Mouse (Mus musculus) limb, embryonic 14.5 days (tissue): ENCODE data around the gene Kctd4. TPM values are rescaled to one million over a fixed set of nuclear protein-coding genes. Genes with fewer than 3 reads are reported as not detected.

ENCODE experiments used
- ATAC-seq: fragments of 200-750 bp; cut with Nextera tagmentation; 2 replicates; pipeline ENCODE4 v1.8.0; 2017; ENCODE audit warnings: low read depth, moderate number of reproducible peaks, moderate TSS enrichment; ENCODE audit not compliant: low FRiP score
- DNase-seq: peaks from one replicate; pipeline ENCODE4 v3.0.0-alpha.2; 2015; ENCODE audit warnings: low spot score
- H3K27ac ChIP-seq: fragments of 300-500 bp; sonication (generic); replicated peaks from 2 replicates; pipeline ENCODE4 v1.5.1; 2014; ENCODE audit warnings: low read depth, mild to moderate bottlenecking, low read length, moderate library complexity, mixed read lengths
- H3K27me3 ChIP-seq: fragments of 300-500 bp; sonication (generic); 2 replicates; pipeline ENCODE4 v1.6.1; 2014; ENCODE audit warnings: low read length, mixed read lengths; ENCODE audit not compliant: control insufficient read depth, insufficient read depth
- H3K36me3 ChIP-seq: fragments of 300-500 bp; sonication (generic); 2 replicates; pipeline ENCODE4 v1.6.1; 2014; ENCODE audit warnings: mild to moderate bottlenecking, low read length, moderate library complexity, mixed read lengths; ENCODE audit not compliant: control insufficient read depth, insufficient read depth
- H3K4me1 ChIP-seq: fragments of 300-500 bp; sonication (generic); 2 replicates; pipeline ENCODE4 v1.6.1; 2014; ENCODE audit warnings: antibody characterized with exemption, low read length, mixed read lengths; ENCODE audit not compliant: control insufficient read depth, insufficient read depth
- H3K4me2 ChIP-seq: fragments of 300-500 bp; sonication (generic); replicated peaks from 2 replicates; pipeline ENCODE4 v1.6.1; 2014; ENCODE audit warnings: low read depth, mild to moderate bottlenecking, low read length, moderate library complexity; ENCODE audit not compliant: severe bottlenecking
- H3K4me3 ChIP-seq: fragments of 300-500 bp; sonication (generic); replicated peaks from 2 replicates; pipeline ENCODE4 v1.5.1; 2014; ENCODE audit warnings: low read length
- H3K9ac ChIP-seq: fragments of 300-500 bp; sonication (generic); 2 replicates; pipeline ENCODE4 v1.6.1; 2014; ENCODE audit warnings: mild to moderate bottlenecking, low read depth, low read length, moderate library complexity; ENCODE audit not compliant: severe bottlenecking
- H3K9me3 ChIP-seq: fragments of 300-500 bp; sonication (generic); 2 replicates; pipeline ENCODE4 v1.6.1; 2016; ENCODE audit warnings: low read length; ENCODE audit not compliant: control insufficient read depth
- POLR2A ChIP-seq: fragments of 200-500 bp; IDR thresholded peaks from 2 replicates; pipeline ENCODE4 v1.8.0; 2012; ENCODE audit warnings: inconsistent platforms, mild to moderate bottlenecking, moderate library complexity, borderline replicate concordance; ENCODE audit not compliant: insufficient read depth, insufficient read length; ENCODE audit errors: extremely low read depth
- WGBS: fragments of 180-500 bp; shearing (Covaris S2); extraction: QIAGEN DNeasy Blood & Tissue Kit; methylation state at CpG from one replicate; pipeline ENCODE4 v1.1.7; 2014; 5-methylcytosine and 5-hydroxymethylcytosine counted together
- polyA plus RNA-seq, 2 experiments: library from polyadenylated mRNA; depleted of rRNA in 1 of 2; stranded (reverse) in 1 of 2; unstranded in 1 of 2; fragments of >200 nt; fragmentation: Nextera tagmentation in 1 of 2; extraction: Ambion mirVana in 1 of 2; gene quantifications; 2 replicates each; pipeline versions ENCODE4 v1.2.1 to v1.2.3; 2012 to 2014

Kctd4 gene
- polyA plus RNA-seq, 2 experiments, result 1.4 to 1.6 TPM

- no peaks in the 10 kb centered on the region for H3K27me3 ChIP-seq
- H3K4me2 ChIP-seq, result no peak overlapping the region
- 81% methylated on average over 1 of the region's 1 CpGs for whole genome bisulfite sequencing
- no peak overlapping the region for H3K4me3 ChIP-seq
- ATAC-seq, result no peak
- no peaks in the 10 kb centered on the region for H3K9me3 ChIP-seq
- no peak for TF ChIP-seq POLR2A
- no peak for DNase-seq
- H3K4me1 ChIP-seq, result peaks cover 23% of the 10 kb centered on the region
- H3K27ac ChIP-seq, result no peak overlapping the region
- H3K9ac ChIP-seq, result no peak overlapping the region
- H3K36me3 ChIP-seq, result 0 out of 2 replicates have a peak, but pooled peaks cover 6% of the 10 kb centered on the region
Observed at GRCm38 (mm10) chr14:75989168-75989567, 34.4 kb downstream of the Kctd4 start.

GRCm38 (mm10) chr14:75990936-75991335, 36.1 kb downstream of the Kctd4 start:
- Histone ChIP-seq H3K27me3 (no peaks in the 10 kb centered on the region), H3K4me2 (no peak overlapping the region), H3K9ac (no peak overlapping the region), H3K9me3 (no peaks in the 10 kb centered on the region), H3K4me3 (no peak overlapping the region), H3K4me1 (peaks cover 12% of the 10 kb centered on the region), H3K27ac (no peak overlapping the region), H3K36me3 (peaks cover 9% of the 10 kb centered on the region; the same call in 1 of the 2 replicates)
- TF ChIP-seq POLR2A, result no peak
- ATAC-seq (no peak), DNase-seq (no peak)
- 92% methylated on average over 6 of the region's 6 CpGs for WGBS

DNA sequence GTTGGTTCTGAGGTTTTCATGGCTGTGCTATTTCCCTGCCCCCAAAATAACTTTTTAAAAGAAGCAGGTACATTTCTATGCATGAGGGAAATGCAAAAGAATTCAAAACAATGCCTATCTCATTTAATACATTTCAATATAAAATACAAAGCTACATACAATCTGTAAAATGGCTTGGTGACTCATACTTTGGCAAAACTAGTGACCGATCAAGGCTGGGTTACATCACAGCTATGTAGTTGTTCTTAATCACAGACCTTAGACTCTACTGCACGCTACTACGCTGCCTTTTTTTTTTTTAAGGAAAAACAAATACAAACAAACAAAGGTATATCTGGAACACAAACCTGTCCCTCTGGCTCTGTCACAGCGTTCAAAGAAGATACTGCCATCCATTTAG, 37.6 kb downstream of the Kctd4 start:
- DNase-seq (no peak), ATAC-seq (no peak)
- Histone ChIP-seq H3K27ac (no peak overlapping the region), H3K36me3 (peaks cover 9% of the 10 kb centered on the region; the same call in 1 of the 2 replicates), H3K4me3 (no peak overlapping the region), H3K9me3 (no peaks in the 10 kb centered on the region), H3K9ac (no peak overlapping the region), H3K4me2 (no peak overlapping the region), H3K4me1 (no peaks in the 10 kb centered on the region; the same call in 1 of the 2 replicates), H3K27me3 (no peaks in the 10 kb centered on the region)
- 94% methylated on average over 4 of the region's 4 CpGs for WGBS
- no peak for TF ChIP-seq POLR2A

DNA sequence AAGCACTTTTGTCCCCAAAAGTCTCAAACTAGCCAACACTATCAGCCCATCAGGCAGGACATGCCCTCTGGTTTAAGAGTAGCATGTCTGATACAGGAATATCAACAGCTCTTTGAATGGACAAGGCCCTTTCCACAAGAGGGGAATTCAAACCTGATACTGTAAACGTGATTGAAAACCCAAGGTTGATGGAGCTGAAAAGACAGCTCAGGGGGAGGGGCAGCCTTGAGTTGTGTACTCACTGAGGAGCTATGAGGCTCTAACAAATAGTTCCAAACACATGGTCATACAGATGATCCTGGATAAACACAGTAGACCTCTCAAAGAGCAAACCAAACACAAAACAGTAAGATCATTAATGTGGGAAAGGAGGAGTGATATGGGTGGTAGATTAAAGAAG, 43.3 kb downstream of the Kctd4 start:
- no peak overlapping the region for H3K4me3 ChIP-seq
- DNase-seq (no peak), ATAC-seq (no peak)
- TF ChIP-seq POLR2A, result no peak
- H3K4me1 ChIP-seq, result no peaks in the 10 kb centered on the region
- H3K27ac ChIP-seq, result no peak overlapping the region
- 61% methylated on average over 1 of the region's 1 CpGs for WGBS
- no peaks in the 10 kb centered on the region for H3K27me3 ChIP-seq
- H3K9ac ChIP-seq, result no peak overlapping the region
- H3K36me3 ChIP-seq, result peaks cover 9% of the 10 kb centered on the region; the same call in 1 of the 2 replicates
- H3K4me2 ChIP-seq, result no peak overlapping the region
- no peaks in the 10 kb centered on the region for H3K9me3 ChIP-seq

DNA sequence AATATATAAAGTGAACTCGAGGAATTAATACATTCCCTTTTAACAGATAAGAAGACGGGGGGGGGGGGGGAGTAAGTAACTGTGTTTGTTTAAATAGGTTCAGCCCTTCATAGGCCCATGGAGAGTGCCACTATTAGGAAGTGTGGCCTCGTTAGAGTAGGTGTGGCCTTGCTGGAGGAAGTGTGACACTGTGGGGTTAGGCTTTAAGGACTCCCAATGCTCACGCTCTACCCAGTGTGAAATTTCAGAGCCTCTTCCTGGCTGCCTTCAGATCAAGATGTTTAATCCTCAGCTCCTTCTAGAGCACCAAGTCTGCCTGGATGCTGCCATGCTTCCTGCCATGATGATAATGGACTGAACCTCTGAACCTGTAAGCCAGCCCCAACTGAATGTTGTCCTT, 47.0 kb downstream of the Kctd4 start:
- 77% methylated on average over 4 of the region's 4 CpGs for WGBS
- no peak for ATAC-seq

GRCm38 (mm10) chr14:76005011-76005410, 50.2 kb downstream of the Kctd4 start:
- ATAC-seq (no peak), DNase-seq (no peak)
- H3K9me3 ChIP-seq, result no peaks in the 10 kb centered on the region
- no peaks in the 10 kb centered on the region for H3K27me3 ChIP-seq
- peaks cover 8% of the 10 kb centered on the region for H3K4me1 ChIP-seq
- H3K9ac ChIP-seq, result no peak overlapping the region
- peaks cover 9% of the 10 kb centered on the region for H3K36me3 ChIP-seq
- no peak overlapping the region for H3K4me3 ChIP-seq
- H3K27ac ChIP-seq, result no peak overlapping the region
- no peak for TF ChIP-seq POLR2A
- WGBS, result 89% methylated on average over 4 of the region's 4 CpGs
- H3K4me2 ChIP-seq, result no peak overlapping the region

More for the DNA sequence above, 47.0 kb downstream of the Kctd4 start:
- Histone ChIP-seq H3K36me3 (peaks cover 6% of the 10 kb centered on the region), H3K27ac (no peak overlapping the region), H3K4me3 (no peak overlapping the region), H3K9me3 (no peaks in the 10 kb centered on the region), H3K4me1 (no peaks in the 10 kb centered on the region), H3K9ac (no peak overlapping the region), H3K4me2 (no peak overlapping the region), H3K27me3 (no peaks in the 10 kb centered on the region)
- DNase-seq, result no peak
- TF ChIP-seq POLR2A, result no peak
